Mouse (Mus musculus) intestine, embryonic 15.5 days (tissue): ENCODE data around the gene 2210407C18Rik. TPM values are rescaled to one million over a fixed set of nuclear protein-coding genes. Genes with fewer than 3 reads are reported as not detected.

ENCODE experiments used
- ATAC-seq: fragments of 200-750 bp; cut with Nextera tagmentation; 2 replicates; pipeline ENCODE4 v1.8.0; 2017; ENCODE audit warnings: moderate TSS enrichment, moderate library complexity
- H3K27ac ChIP-seq: fragments of 300-500 bp; sonication (generic); 2 replicates; pipeline ENCODE4 v1.5.1; 2015; ENCODE audit warnings: mild to moderate bottlenecking, inconsistent platforms
- H3K27me3 ChIP-seq: fragments of 300-500 bp; sonication (generic); replicated peaks from 2 replicates; pipeline ENCODE4 v1.6.1; 2015; ENCODE audit warnings: inconsistent platforms
- H3K36me3 ChIP-seq: fragments of 300-500 bp; sonication (generic); 2 replicates; pipeline ENCODE4 v1.6.1; 2015; ENCODE audit warnings: inconsistent platforms
- H3K4me1 ChIP-seq: fragments of 300-500 bp; sonication (generic); replicated peaks from 2 replicates; pipeline ENCODE4 v1.6.1; 2015; ENCODE audit warnings: inconsistent platforms
- H3K4me2 ChIP-seq: fragments of 300-500 bp; sonication (generic); replicated peaks from 2 replicates; pipeline ENCODE4 v1.6.1; 2015; ENCODE audit warnings: mild to moderate bottlenecking, inconsistent platforms
- H3K4me3 ChIP-seq: fragments of 300-500 bp; sonication (generic); replicated peaks from 2 replicates; pipeline ENCODE4 v1.5.1; 2015; ENCODE audit warnings: inconsistent platforms
- H3K9ac ChIP-seq: fragments of 300-500 bp; sonication (generic); 2 replicates; pipeline ENCODE4 v1.6.1; 2015; ENCODE audit warnings: inconsistent platforms
- H3K9me3 ChIP-seq: fragments of 300-500 bp; sonication (generic); 2 replicates; pipeline ENCODE4 v1.6.1; 2016; ENCODE audit warnings: inconsistent platforms
- WGBS: fragments of 180-500 bp; shearing (Covaris S2); methylation state at CpG from one replicate; pipeline ENCODE4 v1.1.7; 2015; 5-methylcytosine and 5-hydroxymethylcytosine counted together
- polyA plus RNA-seq: library from polyadenylated mRNA; unstranded; fragments of >200 nt; fragmentation: Nextera tagmentation; extraction: Ambion mirVana; gene quantifications from 2 replicates; pipeline ENCODE4 v1.2.1, GENCODE M21; 2015

Gene 2210407C18Rik
- polyA plus RNA-seq, result 0.19 TPM in 1 of 2 replicates, not detected in the other

DNA sequence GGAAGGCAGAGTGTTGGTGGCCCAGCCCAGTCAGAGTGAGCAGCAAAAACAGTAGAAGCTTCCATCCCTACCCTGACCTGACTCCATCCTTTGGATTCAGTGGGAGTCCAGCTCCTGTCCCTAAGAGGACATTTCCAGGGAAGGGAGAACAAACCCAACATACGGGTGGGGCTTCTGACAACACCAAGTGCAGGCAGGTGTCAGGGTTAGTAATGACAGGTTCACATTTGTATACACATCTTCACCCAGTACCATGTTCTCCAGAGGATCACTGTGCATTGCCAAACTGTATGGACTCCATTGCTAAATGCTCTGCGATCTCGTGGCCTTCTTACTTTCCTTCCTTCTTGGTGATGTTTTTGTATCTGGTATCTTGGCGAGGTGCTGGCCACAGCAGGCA is at the start of gene 2210407C18Rik:
Gene 2210407C18Rik, minus strand, starts transcription at position 101 of the 400 bp plus-strand sequence.
- Histone ChIP-seq H3K36me3 (no peaks in the 10 kb centered on the region), H3K27ac (no peak within 1 kb of the TSS), H3K4me1 (peaks cover 7% of the 10 kb centered on the region; the same call in 1 of the 2 replicates), H3K4me3 (no peak within 1 kb of the TSS), H3K9me3 (no peaks in the 10 kb centered on the region), H3K4me2 (no peak within 1 kb of the TSS), H3K27me3 (peaks cover 3% of the 10 kb centered on the region; the same call in 1 of the 2 replicates), H3K9ac (no peak within 1 kb of the TSS)
- ATAC-seq, result no peak
- WGBS, result 85% methylated on average over 4 of the region's 4 CpGs

DNA sequence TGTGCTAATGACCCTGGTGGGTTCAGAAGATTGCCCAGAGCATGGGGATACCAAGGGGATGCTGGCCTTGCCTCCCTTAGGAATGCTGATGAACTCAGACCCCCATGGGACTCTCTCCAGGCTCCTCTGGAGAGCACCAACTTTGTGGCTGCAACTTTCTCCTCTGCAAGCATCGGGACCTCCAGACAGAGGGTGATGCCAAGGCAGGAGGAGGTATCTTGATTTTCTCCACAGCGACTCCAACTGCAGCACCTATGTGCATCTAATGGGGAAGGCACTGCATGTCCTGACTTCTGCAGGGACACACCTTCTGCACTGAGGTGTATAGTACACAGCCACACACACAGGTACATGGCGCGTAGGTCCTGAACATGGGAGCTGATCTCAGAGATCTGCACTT is 42.7 kb upstream of the 2210407C18Rik start, which contains the start of gene Olfr322:
Gene Olfr322, plus strand, starts transcription at position 187 of the 400 bp plus-strand sequence.
- H3K27me3 ChIP-seq, result no peaks in the 10 kb centered on the region
- no peak for ATAC-seq
- H3K9me3 ChIP-seq, result no peaks in the 10 kb centered on the region
- no peaks in the 10 kb centered on the region for H3K36me3 ChIP-seq
- no peaks in the 10 kb centered on the region for H3K4me1 ChIP-seq
- 80% methylated on average over 4 of the region's 4 CpGs for WGBS
- H3K27ac ChIP-seq, result no peak within 1 kb of the TSS
- no peak within 1 kb of the TSS for H3K4me2 ChIP-seq
- H3K9ac ChIP-seq, result no peak within 1 kb of the TSS
- no peak within 1 kb of the TSS for H3K4me3 ChIP-seq

DNA sequence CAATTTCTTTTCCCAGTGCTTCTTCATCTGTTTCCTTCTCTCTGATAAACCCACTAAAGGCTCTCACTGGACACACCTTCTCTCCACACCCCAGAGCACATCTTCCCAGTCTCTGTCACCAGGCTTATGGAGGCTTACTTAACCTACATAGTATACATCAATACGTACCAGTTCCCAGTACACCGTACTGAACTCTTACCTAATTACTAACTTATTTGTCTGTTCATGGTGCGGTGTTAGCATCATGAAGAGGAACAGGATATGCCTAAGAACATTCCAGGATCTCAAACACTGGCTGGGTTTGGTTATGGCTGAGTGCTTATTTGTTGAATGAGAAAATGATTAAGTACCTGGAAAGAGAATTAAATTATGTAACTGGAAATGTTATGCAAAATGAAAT is 39.3 kb upstream of the 2210407C18Rik start:
- no peak overlapping the region for H3K4me2 ChIP-seq
- no peak for ATAC-seq
- H3K4me1 ChIP-seq, result no peaks in the 10 kb centered on the region
- 91% methylated on average over 3 of the region's 3 CpGs for WGBS
- H3K4me3 ChIP-seq, result no peak overlapping the region
- no peaks in the 10 kb centered on the region for H3K9me3 ChIP-seq
- no peaks in the 10 kb centered on the region for H3K36me3 ChIP-seq
- no peak overlapping the region for H3K9ac ChIP-seq
- H3K27ac ChIP-seq, result no peak overlapping the region
- no peaks in the 10 kb centered on the region for H3K27me3 ChIP-seq

DNA sequence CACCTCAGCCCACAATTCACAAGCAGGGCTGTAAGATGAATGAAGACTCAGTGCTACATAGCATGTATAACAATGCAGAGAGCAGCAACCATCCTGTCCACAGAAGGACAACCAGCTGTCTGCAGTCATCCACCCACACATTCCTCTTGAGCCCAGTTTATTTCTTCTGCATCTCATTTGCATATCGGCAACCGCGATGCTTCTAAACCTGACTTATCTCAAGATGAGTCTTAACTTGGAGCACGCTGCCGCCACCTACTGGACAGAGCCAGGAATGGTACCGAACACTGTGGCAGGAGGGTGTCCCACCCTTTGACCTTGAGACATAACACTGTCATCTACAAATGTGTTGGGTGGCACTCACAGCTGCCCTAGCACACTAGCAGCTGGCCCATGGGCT is 27.5 kb upstream of the 2210407C18Rik start:
- H3K4me2 ChIP-seq, result no peak overlapping the region
- ATAC-seq, result no peak
- H3K36me3 ChIP-seq, result no peaks in the 10 kb centered on the region
- H3K9me3 ChIP-seq, result no peaks in the 10 kb centered on the region
- no peak overlapping the region for H3K9ac ChIP-seq
- WGBS, result 35% methylated on average over 6 of the region's 6 CpGs
- H3K27ac ChIP-seq, result no peak overlapping the region
- peaks cover 6% of the 10 kb centered on the region for H3K4me1 ChIP-seq
- peaks cover 7% of the 10 kb centered on the region for H3K27me3 ChIP-seq
- H3K4me3 ChIP-seq, result no peak overlapping the region

DNA sequence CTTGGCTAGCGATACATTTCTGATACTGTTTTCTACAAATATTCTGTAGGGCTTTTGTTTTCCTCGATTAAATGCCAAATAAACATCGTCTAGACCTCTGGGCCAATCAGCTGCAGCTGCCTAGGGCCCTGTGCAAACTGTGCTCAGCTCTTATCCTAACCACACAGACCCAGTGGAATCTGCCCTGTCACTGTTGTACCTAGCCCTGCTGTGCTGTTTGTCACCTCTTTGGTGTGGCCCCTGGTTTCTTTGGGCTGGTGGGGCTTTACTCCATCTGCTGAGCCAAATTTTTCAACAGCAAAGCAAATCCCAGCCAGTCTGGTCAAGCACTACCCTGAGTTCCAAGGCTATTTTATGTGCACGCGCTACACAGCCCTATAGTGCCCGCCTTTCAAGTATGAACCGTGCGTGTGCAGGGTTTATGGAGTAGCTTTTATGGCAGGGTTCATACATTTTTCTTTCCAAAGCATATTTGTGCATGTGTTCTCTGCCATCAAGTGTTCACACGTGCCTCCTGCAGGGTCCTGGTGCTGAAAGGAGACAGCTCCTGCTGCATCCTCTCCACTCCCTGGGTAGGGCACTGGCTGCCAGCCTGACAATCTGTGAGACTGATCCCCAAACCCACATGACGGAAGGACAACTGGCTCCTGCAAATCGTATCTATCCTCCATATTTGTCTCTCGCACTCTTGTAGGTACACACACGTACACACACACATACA is 25.9 kb upstream of the 2210407C18Rik start:
- H3K27me3 ChIP-seq, result peaks cover 7% of the 10 kb centered on the region
- WGBS, result 78% methylated on average over 13 of the region's 13 CpGs
- no peak overlapping the region for H3K4me3 ChIP-seq
- H3K36me3 ChIP-seq, result no peaks in the 10 kb centered on the region
- no peak overlapping the region for H3K27ac ChIP-seq
- H3K4me1 ChIP-seq, result peaks cover 6% of the 10 kb centered on the region
- H3K4me2 ChIP-seq, result no peak overlapping the region
- no peak overlapping the region for H3K9ac ChIP-seq
- H3K9me3 ChIP-seq, result no peaks in the 10 kb centered on the region
- ATAC-seq, result peak; percentile 83; the same call in 1 of the 2 replicates

DNA sequence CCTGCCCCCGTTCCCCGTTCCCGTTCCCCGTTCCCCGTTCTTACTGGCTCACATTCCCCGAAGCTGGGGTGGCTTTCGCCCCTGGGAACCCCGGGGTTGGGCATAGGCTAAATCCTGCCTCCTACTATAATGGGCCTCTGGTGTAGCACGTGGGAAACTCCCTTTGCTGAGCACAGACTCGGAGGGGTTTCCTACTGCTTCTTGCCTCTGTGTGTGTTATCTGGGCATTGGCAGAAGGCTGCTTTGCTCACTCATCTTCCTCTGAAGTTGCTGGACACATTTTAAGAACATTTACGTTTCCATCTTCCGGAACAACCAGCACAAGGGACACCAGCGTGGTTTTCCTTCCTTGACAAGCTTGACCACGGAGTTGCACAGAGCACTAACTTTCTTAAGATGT is 25.2 kb upstream of the 2210407C18Rik start:
- WGBS, result 39% methylated on average over 14 of the region's 14 CpGs
- H3K4me2 ChIP-seq, result peak overlapping the region; percentile 76
- H3K27ac ChIP-seq, result no peak overlapping the region
- no peaks in the 10 kb centered on the region for H3K9me3 ChIP-seq
- no peaks in the 10 kb centered on the region for H3K36me3 ChIP-seq
- no peak overlapping the region for H3K4me3 ChIP-seq
- no peak overlapping the region for H3K9ac ChIP-seq
- peaks cover 6% of the 10 kb centered on the region for H3K4me1 ChIP-seq
- no peak for ATAC-seq
- peaks cover 7% of the 10 kb centered on the region for H3K27me3 ChIP-seq

DNA sequence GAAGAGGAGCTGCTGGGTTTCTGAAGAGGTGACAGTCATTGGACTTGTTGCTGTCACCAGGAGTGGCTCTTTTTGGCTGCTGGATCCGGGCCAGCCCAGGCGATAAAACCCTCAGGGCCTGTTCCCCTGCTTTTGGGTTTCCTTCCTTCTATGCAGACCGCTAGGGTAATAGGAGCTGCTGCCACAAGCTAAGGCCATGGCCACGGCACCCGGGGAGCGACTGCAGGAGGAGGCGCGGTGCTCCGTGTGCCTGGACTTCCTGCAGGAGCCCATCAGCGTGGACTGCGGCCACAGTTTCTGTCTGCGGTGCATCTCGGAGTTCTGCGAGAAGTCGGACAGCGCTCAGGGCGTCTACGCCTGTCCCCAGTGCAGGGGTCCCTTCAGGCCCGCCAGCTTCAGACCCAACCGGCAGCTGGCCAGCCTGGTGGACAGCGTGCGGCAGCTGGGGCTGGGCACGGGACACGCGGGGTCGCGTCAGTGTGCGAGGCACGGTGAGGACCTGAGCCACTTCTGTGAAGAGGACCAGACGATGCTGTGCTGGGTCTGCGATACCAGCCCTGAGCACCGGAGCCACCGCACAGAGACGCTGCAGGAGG is 24.5 kb upstream of the 2210407C18Rik start, which contains the start of gene Trim58:
Gene Trim58, plus strand, starts transcription at position 194 of the 596 bp plus-strand sequence.
- H3K9me3 ChIP-seq, result no peaks in the 10 kb centered on the region
- WGBS, result 3% methylated on average over 34 of the region's 34 CpGs
- H3K27me3 ChIP-seq, result peaks cover 7% of the 10 kb centered on the region
- H3K27ac ChIP-seq, result no peak within 1 kb of the TSS
- H3K36me3 ChIP-seq, result no peaks in the 10 kb centered on the region
- peak within 1 kb of the TSS; percentile 76 for H3K4me2 ChIP-seq
- peak within 1 kb of the TSS; percentile 28 for H3K9ac ChIP-seq
- ATAC-seq, result peak; percentile 56
- H3K4me3 ChIP-seq, result peak within 1 kb of the TSS; percentile 33
- H3K4me1 ChIP-seq, result peaks cover 6% of the 10 kb centered on the region

DNA sequence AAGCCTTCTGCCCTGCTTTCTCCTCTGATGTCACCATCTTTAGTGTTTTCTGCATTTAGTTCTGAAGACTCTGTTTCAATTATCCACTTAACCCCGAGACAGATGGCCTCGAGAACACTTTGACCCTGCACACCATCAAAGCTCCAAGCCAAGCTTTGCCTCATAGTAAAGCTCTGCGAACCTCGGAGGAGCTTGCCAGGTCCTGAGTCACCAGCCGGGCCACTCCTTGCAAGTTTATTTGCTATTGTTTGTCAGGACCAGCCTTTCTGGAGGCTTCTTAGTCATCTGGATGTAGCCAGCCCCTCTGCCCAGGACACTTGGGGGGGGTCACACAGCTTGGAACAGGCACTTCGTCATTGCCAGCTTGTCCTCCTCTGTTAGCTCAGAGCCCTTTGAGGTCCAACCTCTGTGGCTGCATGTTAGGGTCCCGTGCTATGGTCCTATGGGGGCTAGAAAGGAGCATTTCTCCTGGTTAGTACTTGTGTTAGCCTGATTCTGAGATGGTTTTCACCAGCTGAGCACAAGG is 22.4 kb upstream of the 2210407C18Rik start:
- no peak for ATAC-seq
- Histone ChIP-seq H3K27ac (no peak overlapping the region), H3K27me3 (peaks cover 7% of the 10 kb centered on the region), H3K9me3 (no peaks in the 10 kb centered on the region), H3K4me3 (no peak overlapping the region), H3K9ac (no peak overlapping the region), H3K4me1 (peaks cover 6% of the 10 kb centered on the region), H3K36me3 (no peaks in the 10 kb centered on the region), H3K4me2 (no peak overlapping the region)
- 54% methylated on average over 7 of the region's 7 CpGs for WGBS

DNA sequence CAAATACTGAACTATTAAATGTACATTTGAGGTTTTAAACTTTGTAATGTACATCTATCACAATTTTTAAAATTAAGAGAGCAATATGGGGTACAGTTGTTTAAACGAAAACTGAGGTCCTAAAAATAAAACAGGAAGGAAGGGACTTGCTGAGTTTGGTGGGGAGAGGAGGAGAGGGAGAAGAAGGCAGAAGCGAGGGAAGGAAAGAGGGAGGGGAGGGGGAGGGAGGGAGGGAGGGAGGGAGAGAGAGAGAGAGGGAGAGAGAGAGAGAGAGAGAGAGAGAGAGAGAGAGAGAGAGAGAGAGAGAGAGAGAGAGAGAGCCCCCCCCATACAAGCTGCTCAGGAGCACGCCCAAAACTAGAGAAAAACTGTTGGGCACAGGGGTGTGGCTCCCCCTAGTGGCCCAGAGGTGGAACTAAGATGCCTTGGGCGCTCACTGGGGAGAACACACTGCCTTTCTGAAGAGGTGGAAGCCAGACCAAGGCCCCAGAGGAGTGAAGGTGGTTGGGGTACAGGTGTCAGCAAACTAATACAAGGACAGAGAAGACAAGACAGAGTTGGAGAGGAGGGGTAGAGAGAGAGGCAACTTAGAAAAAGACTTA is 20.6 kb upstream of the 2210407C18Rik start:
- Histone ChIP-seq H3K27me3 (peaks cover 7% of the 10 kb centered on the region), H3K27ac (no peak overlapping the region), H3K9me3 (no peaks in the 10 kb centered on the region), H3K9ac (no peak overlapping the region), H3K4me2 (no peak overlapping the region), H3K4me1 (peaks cover 6% of the 10 kb centered on the region), H3K36me3 (no peaks in the 10 kb centered on the region), H3K4me3 (no peak overlapping the region)
- 0 out of 2 replicates have a peak, but pooled peaks have one; percentile 47 for ATAC-seq
- WGBS, result 22% methylated on average over 4 of the region's 4 CpGs

DNA sequence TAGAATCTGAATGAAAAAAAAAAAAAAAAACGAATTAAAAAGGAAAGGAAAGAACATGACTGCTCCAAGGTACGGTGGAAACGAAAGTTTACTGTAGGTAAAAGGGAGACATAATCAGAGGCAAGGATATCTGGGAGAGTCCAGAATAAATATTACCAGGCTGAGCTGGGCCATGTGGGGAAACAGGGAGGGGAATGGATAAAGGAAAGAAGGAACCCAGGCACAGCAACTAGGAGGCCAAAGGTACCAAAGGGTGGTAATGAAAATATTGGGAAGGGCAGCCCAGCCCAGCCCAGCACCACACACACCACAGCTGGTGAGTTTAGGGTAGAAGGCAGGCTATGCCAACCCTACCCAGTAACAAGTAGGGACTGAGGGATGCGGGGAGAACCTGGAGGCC is 19.0 kb upstream of the 2210407C18Rik start:
- Histone ChIP-seq H3K36me3 (no peaks in the 10 kb centered on the region), H3K27me3 (no peaks in the 10 kb centered on the region; the same call in 1 of the 2 replicates), H3K4me1 (no peaks in the 10 kb centered on the region), H3K4me2 (no peak overlapping the region), H3K4me3 (no peak overlapping the region), H3K9me3 (no peaks in the 10 kb centered on the region), H3K9ac (no peak overlapping the region), H3K27ac (no peak overlapping the region)
- WGBS, result 51% methylated on average over 4 of the region's 4 CpGs
- no peak for ATAC-seq

DNA sequence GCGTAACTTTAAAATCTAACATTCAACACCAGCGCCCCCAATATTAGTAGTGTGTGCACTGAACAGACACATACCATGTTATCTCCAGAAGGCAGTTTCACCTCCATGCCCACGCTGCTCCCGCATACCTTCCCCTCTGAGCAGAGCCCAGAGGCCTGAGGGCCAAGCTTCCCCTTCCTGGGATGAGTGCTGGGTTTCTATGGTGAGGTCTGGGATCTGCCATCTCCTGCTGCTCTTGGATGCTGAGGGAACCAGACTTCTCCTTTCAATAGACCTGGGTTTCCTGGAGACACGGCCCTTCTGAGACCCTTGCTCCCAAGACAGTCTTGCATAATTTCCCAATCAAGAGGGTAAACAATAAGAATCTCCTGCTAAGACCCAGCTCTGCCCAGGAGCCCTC is 14.5 kb upstream of the 2210407C18Rik start, which contains the start of gene Olfr323:
Gene Olfr323, minus strand, starts transcription at position 101 of the 400 bp plus-strand sequence.
- 73% methylated on average over 5 of the region's 5 CpGs for WGBS
- H3K36me3 ChIP-seq, result no peaks in the 10 kb centered on the region
- no peak within 1 kb of the TSS for H3K27ac ChIP-seq
- H3K4me1 ChIP-seq, result no peaks in the 10 kb centered on the region
- no peak within 1 kb of the TSS for H3K4me2 ChIP-seq
- no peaks in the 10 kb centered on the region for H3K9me3 ChIP-seq
- H3K9ac ChIP-seq, result no peak within 1 kb of the TSS
- no peaks in the 10 kb centered on the region for H3K27me3 ChIP-seq
- H3K4me3 ChIP-seq, result no peak within 1 kb of the TSS
- ATAC-seq, result no peak

DNA sequence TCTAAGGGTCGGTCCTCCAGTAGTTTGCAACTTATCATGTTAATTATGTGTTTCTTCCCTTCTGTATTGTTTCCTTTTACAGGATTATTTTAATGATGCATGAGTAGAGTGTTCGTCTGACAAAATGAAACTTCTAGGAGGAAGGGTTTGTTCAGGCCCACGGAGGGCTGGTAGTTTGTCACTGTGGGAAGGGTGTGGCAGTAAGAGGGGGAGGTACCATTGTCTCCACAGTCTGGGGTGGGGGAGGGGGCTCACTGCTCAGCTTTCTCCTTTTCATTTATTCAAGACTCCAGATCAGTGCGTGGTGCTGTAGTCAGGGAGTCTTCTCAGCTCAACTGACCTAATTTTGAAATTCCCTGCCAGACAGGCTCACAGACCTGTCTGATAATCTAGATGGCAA is 10.3 kb upstream of the 2210407C18Rik start:
- WGBS, result 58% methylated on average over 4 of the region's 4 CpGs
- H3K27me3 ChIP-seq, result no peaks in the 10 kb centered on the region; the same call in 1 of the 2 replicates
- no peak overlapping the region for H3K9ac ChIP-seq
- no peak overlapping the region for H3K27ac ChIP-seq
- no peak for ATAC-seq
- no peak overlapping the region for H3K4me3 ChIP-seq
- H3K4me2 ChIP-seq, result no peak overlapping the region
- no peaks in the 10 kb centered on the region for H3K4me1 ChIP-seq
- H3K36me3 ChIP-seq, result no peaks in the 10 kb centered on the region
- no peaks in the 10 kb centered on the region for H3K9me3 ChIP-seq
